Mouse (Mus musculus) forebrain, embryonic 15.5 days (tissue): ENCODE data around the gene Lingo3. TPM values are rescaled to one million over a fixed set of nuclear protein-coding genes. Genes with fewer than 3 reads are reported as not detected.

Experiments
- ATAC-seq: fragments of 200-750 bp; cut with Nextera tagmentation; replicated peaks from 2 replicates; pipeline ENCODE4 v1.8.0; 2017; ENCODE audit warnings: mild to moderate bottlenecking, moderate TSS enrichment, moderate library complexity
- H3K27ac ChIP-seq: fragments of 300-500 bp; sonication (generic); replicated peaks from 2 replicates; pipeline ENCODE4 v1.5.1; 2015; ENCODE audit warnings: mild to moderate bottlenecking, inconsistent platforms
- H3K27me3 ChIP-seq: fragments of 300-500 bp; sonication (generic); 2 replicates; pipeline ENCODE4 v1.6.1; 2015; ENCODE audit warnings: inconsistent platforms
- H3K36me3 ChIP-seq: fragments of 300-500 bp; sonication (generic); 2 replicates; pipeline ENCODE4 v1.6.1; 2015; ENCODE audit warnings: mild to moderate bottlenecking, inconsistent platforms
- H3K4me1 ChIP-seq: fragments of 300-500 bp; sonication (generic); 2 replicates; pipeline ENCODE4 v1.6.1; 2015; ENCODE audit warnings: inconsistent platforms
- H3K4me2 ChIP-seq: fragments of 300-500 bp; sonication (generic); replicated peaks from 2 replicates; pipeline ENCODE4 v1.6.1; 2015; ENCODE audit warnings: mild to moderate bottlenecking, inconsistent platforms
- H3K4me3 ChIP-seq: fragments of 300-500 bp; sonication (generic); 2 replicates; pipeline ENCODE4 v1.5.1; 2015; ENCODE audit warnings: mild to moderate bottlenecking, inconsistent platforms
- H3K9ac ChIP-seq: fragments of 300-500 bp; sonication (generic); replicated peaks from 2 replicates; pipeline ENCODE4 v1.6.1; 2015; ENCODE audit warnings: mild to moderate bottlenecking, inconsistent platforms
- H3K9me3 ChIP-seq: fragments of 300-500 bp; sonication (generic); 2 replicates; pipeline ENCODE4 v1.6.1; 2016; ENCODE audit warnings: inconsistent platforms
- WGBS: fragments of 180-500 bp; shearing (Covaris S2); methylation state at CpG from one replicate; pipeline ENCODE4 v1.1.7; 2015; ENCODE audit warnings: mixed read lengths; 5-methylcytosine and 5-hydroxymethylcytosine counted together
- microRNA counts: library from miRNA; unstranded; fragments of <30 nt; microRNA quantifications from one replicate; lab custom pipeline; 2016
- microRNA-seq: library from miRNA; unstranded; fragments of <30 nt; microRNA quantifications from one replicate; pipeline ENCODE4, GENCODE M21; 2016
- polyA plus RNA-seq: library from polyadenylated mRNA; unstranded; fragments of >200 nt; fragmentation: Nextera tagmentation; extraction: Ambion mirVana; gene quantifications from 2 replicates; pipeline ENCODE4 v1.2.1, GENCODE M21; 2015

Lingo3 gene
- polyA plus RNA-seq, 1 experiment from 2014 or later, result 5.5 TPM

GRCm38 (mm10) chr10:80793033-80793784 lies 50.6 kb downstream of the Lingo3 start:
- H3K4me1 ChIP-seq, result peaks cover 18% of the 10 kb centered on the region
- H3K27ac ChIP-seq, result no peak overlapping the region
- peaks cover 79% of the 10 kb centered on the region for H3K36me3 ChIP-seq
- H3K27me3 ChIP-seq, result no peaks in the 10 kb centered on the region
- H3K4me2 ChIP-seq, result no peak overlapping the region
- WGBS, result 91% methylated on average over 13 of the region's 13 CpGs
- no peak for ATAC-seq
- no peak overlapping the region for H3K9ac ChIP-seq
- no peaks in the 10 kb centered on the region for H3K9me3 ChIP-seq
- no peak overlapping the region for H3K4me3 ChIP-seq

GRCm38 (mm10) chr10:80792175-80793032 lies 51.4 kb downstream of the Lingo3 start:
- H3K4me1 ChIP-seq, result peaks cover 17% of the 10 kb centered on the region
- 0 out of 2 replicates have a peak overlapping the region, but pooled peaks have one; percentile 8 for H3K27ac ChIP-seq
- no peaks in the 10 kb centered on the region for H3K9me3 ChIP-seq
- no peak overlapping the region for H3K4me2 ChIP-seq
- no peaks in the 10 kb centered on the region for H3K27me3 ChIP-seq
- ATAC-seq, result no peak; the same call in 1 of the 2 replicates
- H3K9ac ChIP-seq, result no peak overlapping the region
- H3K4me3 ChIP-seq, result no peak overlapping the region
- 71% methylated on average over 41 of the region's 41 CpGs for WGBS
- H3K36me3 ChIP-seq, result peaks cover 87% of the 10 kb centered on the region

GRCm38 (mm10) chr10:80791476-80792174 lies 52.2 kb downstream of the Lingo3 start:
- no peaks in the 10 kb centered on the region for H3K27me3 ChIP-seq
- H3K9ac ChIP-seq, result no peak overlapping the region
- WGBS, result 81% methylated on average over 33 of the region's 33 CpGs
- H3K9me3 ChIP-seq, result no peaks in the 10 kb centered on the region
- H3K27ac ChIP-seq, result 0 out of 2 replicates have a peak overlapping the region, but pooled peaks have one; percentile 8
- ATAC-seq, result no peak
- H3K36me3 ChIP-seq, result peaks cover 93% of the 10 kb centered on the region
- no peak overlapping the region for H3K4me2 ChIP-seq
- H3K4me1 ChIP-seq, result peaks cover 9% of the 10 kb centered on the region
- no peak overlapping the region for H3K4me3 ChIP-seq

- Histone ChIP-seq H3K27ac (no peak overlapping the region), H3K9ac (no peak overlapping the region), H3K9me3 (no peaks in the 10 kb centered on the region), H3K4me2 (no peak overlapping the region), H3K36me3 (peaks cover 93% of the 10 kb centered on the region), H3K4me1 (peaks cover 2% of the 10 kb centered on the region; the same call in 1 of the 2 replicates), H3K27me3 (no peaks in the 10 kb centered on the region), H3K4me3 (no peak overlapping the region)
- ATAC-seq, result no peak
- 90% methylated on average over 19 of the region's 19 CpGs for WGBS
Observed at GRCm38 (mm10) chr10:80790761-80791404, 53.0 kb downstream of the Lingo3 start.

- Histone ChIP-seq H3K4me3 (no peak overlapping the region), H3K4me1 (no peaks in the 10 kb centered on the region), H3K4me2 (no peak overlapping the region), H3K27me3 (no peaks in the 10 kb centered on the region), H3K9me3 (no peaks in the 10 kb centered on the region), H3K36me3 (peaks cover 96% of the 10 kb centered on the region), H3K27ac (no peak overlapping the region), H3K9ac (no peak overlapping the region)
- no peak for ATAC-seq
- 82% methylated on average over 2 of the region's 2 CpGs for WGBS
Observed at GRCm38 (mm10) chr10:80787517-80787916, 56.3 kb downstream of the Lingo3 start.

- no peak overlapping the region for H3K9ac ChIP-seq
- H3K4me2 ChIP-seq, result no peak overlapping the region
- H3K4me1 ChIP-seq, result no peaks in the 10 kb centered on the region
- H3K36me3 ChIP-seq, result peaks cover 95% of the 10 kb centered on the region
- H3K9me3 ChIP-seq, result no peaks in the 10 kb centered on the region
- no peak for ATAC-seq
- WGBS, result 94% methylated on average over 11 of the region's 11 CpGs
- no peak overlapping the region for H3K4me3 ChIP-seq
- H3K27me3 ChIP-seq, result no peaks in the 10 kb centered on the region
- no peak overlapping the region for H3K27ac ChIP-seq
Observed at GRCm38 (mm10) chr10:80785963-80786362, 57.9 kb downstream of the Lingo3 start.

GRCm38 (mm10) chr10:80784871-80785270 lies 59.0 kb downstream of the Lingo3 start:
- no peak overlapping the region for H3K4me3 ChIP-seq
- no peak overlapping the region for H3K4me2 ChIP-seq
- peaks cover 94% of the 10 kb centered on the region for H3K36me3 ChIP-seq
- ATAC-seq, result no peak
- no peak overlapping the region for H3K27ac ChIP-seq
- H3K27me3 ChIP-seq, result no peaks in the 10 kb centered on the region
- 79% methylated on average over 12 of the region's 12 CpGs for WGBS
- no peaks in the 10 kb centered on the region for H3K4me1 ChIP-seq
- H3K9me3 ChIP-seq, result no peaks in the 10 kb centered on the region
- no peak overlapping the region for H3K9ac ChIP-seq

GRCm38 (mm10) chr10:80784302-80784701 lies 59.5 kb downstream of the Lingo3 start:
- H3K4me3 ChIP-seq, result no peak overlapping the region
- 93% methylated on average over 2 of the region's 2 CpGs for WGBS
- no peak for ATAC-seq

More at GRCm38 (mm10) chr10:80784302-80784701, 59.5 kb downstream of the Lingo3 start:
- H3K36me3 ChIP-seq, result peaks cover 96% of the 10 kb centered on the region
- no peak overlapping the region for H3K4me2 ChIP-seq
- H3K9ac ChIP-seq, result no peak overlapping the region
- H3K27ac ChIP-seq, result no peak overlapping the region
- H3K9me3 ChIP-seq, result no peaks in the 10 kb centered on the region
- no peaks in the 10 kb centered on the region for H3K27me3 ChIP-seq
- H3K4me1 ChIP-seq, result no peaks in the 10 kb centered on the region

MicroRNA genes within 50 kb of the gene (microRNA counts, 519-probe panel; counts per million panel counts)
- microRNA mmu-miR-1982 (lab: Ali Mortazavi, UCI), result not detected

Small RNA genes lying within 50 kb of the gene (microRNA-seq; reads per million reads assigned to microRNA genes)
- 4.2 reads per million, percentile 15 among the genes with 10 or more reads in this experiment for gene Mir1982

Other genes starting within 250 kb of the Lingo3 start
- gene Scamp4, start 241.2 kb downstream of the Lingo3 start, polyA plus RNA-seq, result 66.8 and 68.2 TPM in 2 replicates
- gene Adat3, start 241.2 kb downstream of the Lingo3 start, polyA plus RNA-seq, result 4.5 and 6.4 TPM in 2 replicates
- gene Gm49322, start 238.0 kb downstream of the Lingo3 start, polyA plus RNA-seq, result 3.2 and 4.5 TPM in 2 replicates
- 117 and 126 TPM in 2 replicates for gene Csnk1g2, start 221.2 kb downstream of the Lingo3 start, polyA plus RNA-seq
- 83.4 and 87.5 TPM in 2 replicates for gene Btbd2, start 187.0 kb downstream of the Lingo3 start, polyA plus RNA-seq
- 60.9 and 64.8 TPM in 2 replicates for gene Mknk2, start 165.9 kb downstream of the Lingo3 start, polyA plus RNA-seq
- 52.6 and 55.1 TPM in 2 replicates for gene Mob3a, start 142.1 kb downstream of the Lingo3 start, polyA plus RNA-seq
- gene Izumo4, start 141.9 kb downstream of the Lingo3 start, polyA plus RNA-seq, result 33.4 and 35.2 TPM in 2 replicates
- gene Ap3d1, start 101.8 kb downstream of the Lingo3 start, polyA plus RNA-seq, result 98.9 and 103 TPM in 2 replicates
- 22.0 and 23.1 TPM in 2 replicates for gene Dot1l, start 88.8 kb downstream of the Lingo3 start, polyA plus RNA-seq
- 60.2 and 62.6 TPM in 2 replicates for gene Sf3a2, start 45.8 kb downstream of the Lingo3 start, polyA plus RNA-seq
- 140 and 154 TPM in 2 replicates for gene Plekhj1, start 45.4 kb downstream of the Lingo3 start, polyA plus RNA-seq
- 0.10 TPM in 2 replicates for gene Amh, start 38.8 kb downstream of the Lingo3 start, polyA plus RNA-seq
- 0.31 TPM in 1 of 2 replicates, not detected in the other for gene Jsrp1, start 30.5 kb downstream of the Lingo3 start, polyA plus RNA-seq
- gene Oaz1, start 17.4 kb downstream of the Lingo3 start, polyA plus RNA-seq, result 1,419 and 1,463 TPM in 2 replicates
- gene Lsm7, start 11.2 kb upstream of the Lingo3 start, polyA plus RNA-seq, result 268 and 279 TPM in 2 replicates
- gene Sppl2b, start 11.2 kb upstream of the Lingo3 start, polyA plus RNA-seq, result 58.7 and 61.0 TPM in 2 replicates
- 0.06 and 0.15 TPM in 2 replicates for gene Tmprss9, start 27.8 kb upstream of the Lingo3 start, polyA plus RNA-seq
- gene Timm13, start 56.9 kb upstream of the Lingo3 start, polyA plus RNA-seq, result 326 and 357 TPM in 2 replicates
- gene Lmnb2, start 74.2 kb upstream of the Lingo3 start, polyA plus RNA-seq, result 50.6 and 53.5 TPM in 2 replicates
- 5.5 and 5.9 TPM in 2 replicates for gene Gadd45b, start 86.0 kb upstream of the Lingo3 start, polyA plus RNA-seq
- 30.8 and 32.1 TPM in 2 replicates for gene Gng7, start 170.9 kb upstream of the Lingo3 start, polyA plus RNA-seq
- 32.6 and 36.0 TPM in 2 replicates for gene Diras1, start 181.6 kb upstream of the Lingo3 start, polyA plus RNA-seq
- gene Slc39a3, start 193.4 kb upstream of the Lingo3 start, polyA plus RNA-seq, result 46.3 TPM in 2 replicates
- 316 and 320 TPM in 2 replicates for gene Sgta, start 216.1 kb upstream of the Lingo3 start, polyA plus RNA-seq
- gene Thop1, start 226.0 kb upstream of the Lingo3 start, polyA plus RNA-seq, result 60.0 and 61.7 TPM in 2 replicates